Mouse (Mus musculus) liver, embryonic 15.5 days (tissue): ENCODE measurements around the gene Gm2174. TPM values are rescaled to one million over a fixed set of nuclear protein-coding genes. Genes with fewer than 3 reads are reported as not detected.

Source experiments
- polyA plus RNA-seq: library from polyadenylated mRNA; unstranded; fragments of >200 nt; fragmentation: Nextera tagmentation; extraction: Ambion mirVana; gene quantifications from 2 replicates; pipeline ENCODE4 v1.2.1, GENCODE M21; 2015

The Gm2174 gene
- polyA plus RNA-seq, 1 experiment from 2014 or later: 1.7 TPM

Other genes with a start within 250 kb of the Gm2174 start
- not detected in 2 replicates for gene Gm773, start 235.1 kb upstream of the Gm2174 start, polyA plus RNA-seq
- gene Zfp449, start 101.6 kb upstream of the Gm2174 start, polyA plus RNA-seq: 0.78 and 0.92 TPM in 2 replicates
- gene Smim10l2a, start 73.4 kb upstream of the Gm2174 start, polyA plus RNA-seq: 0.33 and 0.50 TPM in 2 replicates
- gene Ints6l, start 6.9 kb downstream of the Gm2174 start, polyA plus RNA-seq: 39.8 and 43.7 TPM in 2 replicates
- not detected in 2 replicates for gene Gm10477, start 76.8 kb downstream of the Gm2174 start, polyA plus RNA-seq
- gene Gm648, start 101.6 kb downstream of the Gm2174 start, polyA plus RNA-seq: not detected in 2 replicates
- 7.9 and 8.1 TPM in 2 replicates for gene Mmgt1, start 150.1 kb downstream of the Gm2174 start, polyA plus RNA-seq
- gene Slc9a6, start 161.8 kb downstream of the Gm2174 start, polyA plus RNA-seq: 2.7 and 3.6 TPM in 2 replicates